Mouse (Mus musculus): ENCODE results near the gene Cldnd1.

- TF ChIP-seq CTCF (IDR thresholded peaks at IDR 0.05) (no peak), EP300 (IDR thresholded peaks at IDR 0.05) (no peak)
Observed at GRCm38 (mm10) chr16:58727477-58728131, at the start of gene Cldnd1.
